Mouse (Mus musculus) stomach, embryonic 14.5 days (tissue): Measurements from ENCODE around the gene Cacna2d3. TPM values are rescaled to one million over a fixed set of nuclear protein-coding genes. Genes with fewer than 3 reads are reported as not detected.

ENCODE experiments used
- ATAC-seq: fragments of 200-750 bp; cut with Nextera tagmentation; 2 replicates; pipeline ENCODE4 v1.8.0; 2017; ENCODE audit warnings: low read depth, moderate TSS enrichment; ENCODE audit not compliant: insufficient number of reproducible peaks, insufficient read depth, low FRiP score
- H3K27ac ChIP-seq: fragments of 300-500 bp; sonication (generic); 2 replicates; pipeline ENCODE4 v1.5.1; 2014; ENCODE audit warnings: mild to moderate bottlenecking, low read length, moderate library complexity, mixed read lengths
- H3K27me3 ChIP-seq: fragments of 300-500 bp; sonication (generic); 2 replicates; pipeline ENCODE4 v1.6.1; 2014; ENCODE audit warnings: low read length, control low read depth, mixed read lengths; ENCODE audit not compliant: control insufficient read depth, insufficient read depth
- H3K36me3 ChIP-seq: fragments of 300-500 bp; sonication (generic); 2 replicates; pipeline ENCODE4 v1.6.1; 2014; ENCODE audit warnings: mild to moderate bottlenecking, control low read depth, low read length, moderate library complexity, mixed read lengths; ENCODE audit not compliant: control insufficient read depth, insufficient read depth
- H3K4me1 ChIP-seq: fragments of 300-500 bp; sonication (generic); 2 replicates; pipeline ENCODE4 v1.6.1; 2014; ENCODE audit warnings: low read length, control low read depth, mixed read lengths; ENCODE audit not compliant: control insufficient read depth, insufficient read depth
- H3K4me2 ChIP-seq: fragments of 300-500 bp; sonication (generic); replicated peaks from 2 replicates; pipeline ENCODE4 v1.6.1; 2014; ENCODE audit warnings: low read depth, low read length, control low read depth
- H3K4me3 ChIP-seq: fragments of 300-500 bp; sonication (generic); 2 replicates; pipeline ENCODE4 v1.5.1; 2014; ENCODE audit warnings: low read depth, low read length, control low read depth
- H3K9ac ChIP-seq: fragments of 300-500 bp; sonication (generic); replicated peaks from 2 replicates; pipeline ENCODE4 v1.6.1; 2014; ENCODE audit warnings: low read depth, mild to moderate bottlenecking, control low read depth, low read length, moderate library complexity, mixed read lengths
- H3K9me3 ChIP-seq: fragments of 300-500 bp; sonication (generic); 2 replicates; pipeline ENCODE4 v1.6.1; 2016; ENCODE audit warnings: low read depth, low read length, control low read depth; ENCODE audit not compliant: control insufficient read depth
- WGBS: fragments of 180-500 bp; shearing (Covaris S2); extraction: QIAGEN DNeasy Blood & Tissue Kit; methylation state at CpG from one replicate; pipeline ENCODE4 v1.1.7; 2014; 5-methylcytosine and 5-hydroxymethylcytosine counted together
- polyA plus RNA-seq: library from polyadenylated mRNA; unstranded; fragments of >200 nt; fragmentation: Nextera tagmentation; extraction: Ambion mirVana; gene quantifications from 2 replicates; pipeline ENCODE4 v1.2.1, GENCODE M21; 2014

The Cacna2d3 gene
- polyA plus RNA-seq, 1 experiment from 2014 or later, result 3.5 TPM

- Histone ChIP-seq H3K9me3 (no peaks in the 10 kb centered on the region), H3K27ac (no peak overlapping the region), H3K4me2 (no peak overlapping the region), H3K9ac (no peak overlapping the region), H3K27me3 (no peaks in the 10 kb centered on the region), H3K36me3 (no peaks in the 10 kb centered on the region), H3K4me3 (no peak overlapping the region), H3K4me1 (no peaks in the 10 kb centered on the region)
- 88% methylated on average over 5 of the region's 5 CpGs for WGBS
- ATAC-seq, result no peak
These were observed 397.3 kb downstream of the Cacna2d3 start for GRCm38 (mm10) chr14:29324430-29324782.

- ATAC-seq, result no peak
- no peaks in the 10 kb centered on the region for H3K9me3 ChIP-seq
- H3K9ac ChIP-seq, result no peak overlapping the region
- no peaks in the 10 kb centered on the region for H3K27me3 ChIP-seq
- H3K27ac ChIP-seq, result no peak overlapping the region
- no peak overlapping the region for H3K4me2 ChIP-seq
- WGBS, result 87% methylated on average over 9 of the region's 9 CpGs
- no peaks in the 10 kb centered on the region for H3K36me3 ChIP-seq
- no peaks in the 10 kb centered on the region for H3K4me1 ChIP-seq
- H3K4me3 ChIP-seq, result no peak overlapping the region
These were observed 397.8 kb downstream of the Cacna2d3 start for GRCm38 (mm10) chr14:29323718-29324429.

GRCm38 (mm10) chr14:29313431-29313830 is 408.2 kb downstream of the Cacna2d3 start:
- Histone ChIP-seq H3K9me3 (no peaks in the 10 kb centered on the region), H3K9ac (no peak overlapping the region), H3K4me3 (no peak overlapping the region), H3K36me3 (no peaks in the 10 kb centered on the region), H3K27ac (no peak overlapping the region), H3K4me2 (no peak overlapping the region), H3K4me1 (no peaks in the 10 kb centered on the region), H3K27me3 (no peaks in the 10 kb centered on the region)
- ATAC-seq, result no peak
- 60% methylated on average over 2 of the region's 2 CpGs for WGBS

- 82% methylated on average over 9 of the region's 9 CpGs for WGBS
- Histone ChIP-seq H3K4me1 (no peaks in the 10 kb centered on the region), H3K9me3 (no peaks in the 10 kb centered on the region), H3K27me3 (no peaks in the 10 kb centered on the region), H3K4me3 (no peak overlapping the region), H3K4me2 (no peak overlapping the region), H3K9ac (no peak overlapping the region), H3K36me3 (no peaks in the 10 kb centered on the region), H3K27ac (no peak overlapping the region)
- no peak for ATAC-seq
These were observed 416.0 kb downstream of the Cacna2d3 start for GRCm38 (mm10) chr14:29305623-29306022.

GRCm38 (mm10) chr14:29296185-29296754 is 425.4 kb downstream of the Cacna2d3 start:
- 79% methylated on average over 2 of the region's 2 CpGs for WGBS
- no peak for ATAC-seq

GRCm38 (mm10) chr14:29278901-29279300 is 442.8 kb downstream of the Cacna2d3 start:
- Histone ChIP-seq H3K9me3 (no peaks in the 10 kb centered on the region), H3K4me3 (no peak overlapping the region), H3K4me1 (no peaks in the 10 kb centered on the region), H3K27me3 (no peaks in the 10 kb centered on the region), H3K4me2 (no peak overlapping the region), H3K27ac (no peak overlapping the region), H3K36me3 (no peaks in the 10 kb centered on the region), H3K9ac (no peak overlapping the region)
- WGBS, result 83% methylated on average over 1 of the region's 1 CpGs
- ATAC-seq, result no peak

More at GRCm38 (mm10) chr14:29296185-29296754, 425.4 kb downstream of the Cacna2d3 start:
- Histone ChIP-seq H3K4me2 (no peak overlapping the region), H3K27ac (no peak overlapping the region), H3K9ac (no peak overlapping the region), H3K27me3 (no peaks in the 10 kb centered on the region), H3K36me3 (no peaks in the 10 kb centered on the region), H3K9me3 (no peaks in the 10 kb centered on the region), H3K4me1 (no peaks in the 10 kb centered on the region), H3K4me3 (no peak overlapping the region)

GRCm38 (mm10) chr14:29278401-29278800 is 443.3 kb downstream of the Cacna2d3 start:
- H3K27ac ChIP-seq, result no peak overlapping the region
- no peaks in the 10 kb centered on the region for H3K27me3 ChIP-seq
- H3K4me1 ChIP-seq, result no peaks in the 10 kb centered on the region
- no peak overlapping the region for H3K9ac ChIP-seq
- no peak for ATAC-seq
- H3K4me2 ChIP-seq, result no peak overlapping the region
- H3K36me3 ChIP-seq, result no peaks in the 10 kb centered on the region
- WGBS, result 75% methylated on average over 2 of the region's 2 CpGs
- H3K4me3 ChIP-seq, result no peak overlapping the region
- no peaks in the 10 kb centered on the region for H3K9me3 ChIP-seq

- 52% methylated on average over 2 of the region's 2 CpGs for WGBS
- no peak overlapping the region for H3K4me2 ChIP-seq
- no peak overlapping the region for H3K9ac ChIP-seq
- no peaks in the 10 kb centered on the region for H3K36me3 ChIP-seq
- H3K27ac ChIP-seq, result no peak overlapping the region
- no peaks in the 10 kb centered on the region for H3K4me1 ChIP-seq
- H3K4me3 ChIP-seq, result no peak overlapping the region
- H3K27me3 ChIP-seq, result no peaks in the 10 kb centered on the region
- no peak for ATAC-seq
- H3K9me3 ChIP-seq, result no peaks in the 10 kb centered on the region
These were observed 444.0 kb downstream of the Cacna2d3 start for GRCm38 (mm10) chr14:29277701-29278100.

GRCm38 (mm10) chr14:29273890-29274289 is 447.8 kb downstream of the Cacna2d3 start:
- no peak overlapping the region for H3K9ac ChIP-seq
- H3K27me3 ChIP-seq, result no peaks in the 10 kb centered on the region
- no peak overlapping the region for H3K27ac ChIP-seq
- no peak for ATAC-seq
- H3K4me1 ChIP-seq, result no peaks in the 10 kb centered on the region
- no peaks in the 10 kb centered on the region for H3K9me3 ChIP-seq
- H3K36me3 ChIP-seq, result no peaks in the 10 kb centered on the region
- no peak overlapping the region for H3K4me3 ChIP-seq
- no peak overlapping the region for H3K4me2 ChIP-seq
